Mouse (Mus musculus) ovary, postnatal 36 days (tissue): ENCODE measurements around the gene Gm2012.
"Not testable (repeated sequence)": the region's sequence is repeated elsewhere in the genome, so short reads cannot be mapped to it uniquely, and the experiment has no call there.

ENCODE experiments used
- DNase-seq: peaks from one replicate; pipeline ENCODE4 v3.0.0; 2022; ENCODE audit warnings: low spot score, mixed read lengths

Gm2012 gene

DNA sequence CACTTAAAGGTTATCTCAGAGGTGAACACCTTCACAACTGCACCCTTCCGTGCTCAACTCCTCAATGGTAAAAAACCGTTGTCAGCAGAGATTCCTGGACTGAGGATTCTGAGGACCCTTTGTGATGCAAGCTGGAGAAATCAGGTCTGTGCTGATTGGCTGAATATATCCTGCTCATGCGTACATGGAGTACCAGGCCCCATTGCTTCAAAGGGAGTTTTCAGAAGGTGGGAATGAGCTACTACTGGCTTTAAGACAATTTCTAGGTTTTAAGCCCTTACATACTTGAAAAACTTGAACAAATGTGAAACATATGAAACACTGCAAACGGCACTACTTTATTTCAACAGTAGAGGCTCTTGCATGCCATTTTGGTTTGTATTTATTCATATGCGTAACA lies at the start of gene Gm2012:
Gene Gm2012, minus strand, starts transcription at position 101 of the 400 bp plus-strand sequence.
- DNase-seq = not testable (repeated sequence)

GRCm38 (mm10) chrX:26159146-26159545 lies 72.0 kb downstream of the Gm2012 start:
- DNase-seq = not testable (repeated sequence)
